Comparison of ENCODE assay signal across 19 mouse cellular contexts in the genomic region with DNA sequence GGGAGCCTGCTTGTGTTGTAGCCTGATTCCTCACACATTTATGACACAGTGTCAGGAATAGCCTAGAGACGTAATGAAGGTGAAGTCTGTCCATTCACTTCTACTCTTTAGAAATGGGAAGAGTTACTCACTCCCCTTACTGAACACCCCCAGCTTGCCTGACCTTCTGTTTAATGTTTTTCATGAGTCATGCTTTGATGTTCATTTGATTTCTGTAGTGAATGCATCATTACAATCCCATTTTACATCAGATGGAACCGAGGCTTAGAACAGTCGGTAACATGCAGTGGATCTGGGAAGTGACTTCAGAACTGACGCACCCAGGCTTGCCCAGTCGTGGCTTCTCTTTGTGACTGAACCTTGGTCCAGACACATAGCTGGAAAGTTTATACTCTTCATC.
DNase-seq lines count a peak whose midpoint lies in the region; TF ChIP-seq lines count a peak whose summit lies in the region.
"Had no signal": no experiment of that assay in that cellular context is flagged by ENCODE, and none has a peak within 500 bp of the region (broad histone marks: within the 10 kb centered on the region; RNA-seq: fewer than 3 reads in every experiment).

No protein-coding gene starts in this region.

- peak; percentile 36 for DNase-seq in adrenal gland, adult 2 months
- no peak for DNase-seq in adrenal gland, postnatal 4 days (ENCODE audit: low spot score in 2 of 2)
- DNase-seq in adrenal gland, postnatal 36 days = peak; percentile 19 to 29
- DNase-seq in adrenal gland, postnatal 14 days = no peak
- peak; percentile 22 for DNase-seq in layer of hippocampus, adult 9-11 months
- no peak for DNase-seq in layer of hippocampus, adult 9-10 months (ENCODE audit: low spot score)
- no peak for DNase-seq in kidney, postnatal 10 days
- DNase-seq: adrenal gland, adult 8-10 months; cerebellum, adult 11-12 months; cerebellum, adult 2 months; cerebellum, adult 9-10 months; cerebellum, postnatal 10 days; cerebellum, postnatal 25 days; forebrain, postnatal 0 days had no signal

- TF ChIP-seq CTCF in olfactory bulb, adult 2 months (IDR thresholded peaks at IDR 0.05; ENCODE audit: insufficient read depth, low read depth, low read length) = no peak

- peak overlapping the region; percentile 100 for H3K27ac ChIP-seq in olfactory bulb, adult 2 months (ENCODE audit: insufficient read depth, low read depth, low read length)
- H3K27ac ChIP-seq: embryonic facial prominence, embryonic 10.5 days; embryonic facial prominence, embryonic 12.5 days had no signal

- TF ChIP-seq POLR2A in olfactory bulb, adult 2 months (IDR thresholded peaks at IDR 0.05; ENCODE audit: insufficient read depth, low read depth, low read length) = no peak

- peaks cover 18% of the 10 kb centered on the region for H3K4me1 ChIP-seq in olfactory bulb, adult 2 months (ENCODE audit: control insufficient read depth, insufficient read depth, low read length)

- no peak overlapping the region for H3K4me3 ChIP-seq in olfactory bulb, adult 2 months (ENCODE audit: insufficient read depth, low read depth, low read length)
- H3K4me3 ChIP-seq: embryonic facial prominence, embryonic 10.5 days; embryonic facial prominence, embryonic 12.5 days; forebrain, embryonic 13.5 days; forebrain, embryonic 15.5 days had no signal

- 51% methylated on average over 5 of the region's 5 CpGs for WGBS in olfactory bulb, adult 2 months

Comparison
In these comparisons a context has a peak if more than half of its experiments do, and no peak if none do; other contexts are left out.
1. DNase-seq: peak in adrenal gland, adult 2 months (single experiment), adrenal gland, postnatal 36 days (2 of 2) and layer of hippocampus, adult 9-11 months (single experiment); none in adrenal gland, postnatal 4 days (0 of 2), adrenal gland, postnatal 14 days (single experiment), layer of hippocampus, adult 9-10 months (single experiment) and kidney, postnatal 10 days (single experiment).